Mouse (Mus musculus) kidney, postnatal 0 days (tissue): ENCODE results near the gene Hirip3. TPM values are rescaled to one million over a fixed set of nuclear protein-coding genes. Genes with fewer than 3 reads are reported as not detected.
A peak's percentile ranks its signal among the peaks of the same experiment; 100 is the strongest.

Source experiments
- ATAC-seq: fragments of 200-750 bp; cut with Nextera tagmentation; replicated peaks from 2 replicates; pipeline ENCODE4 v1.8.0; 2017; ENCODE audit warnings: low read depth, moderate number of reproducible peaks, moderate TSS enrichment, moderate library complexity; ENCODE audit not compliant: low FRiP score
- DNase-seq: peaks from one replicate; pipeline ENCODE4 v3.0.0-alpha.2; 2016; ENCODE audit warnings: low spot score
- H3K27ac ChIP-seq: fragments of 300-500 bp; sonication (generic); 2 replicates; pipeline ENCODE4 v1.5.1; 2014; ENCODE audit warnings: mild to moderate bottlenecking
- H3K27me3 ChIP-seq: fragments of 300-500 bp; sonication (generic); 2 replicates; pipeline ENCODE4 v1.6.1; 2014; ENCODE audit warnings: low read length, mixed read lengths; ENCODE audit not compliant: insufficient read depth
- H3K36me3 ChIP-seq: fragments of 300-500 bp; sonication (generic); 2 replicates; pipeline ENCODE4 v1.6.1; 2014; ENCODE audit warnings: low read length, mixed read lengths; ENCODE audit not compliant: insufficient read depth
- H3K4me1 ChIP-seq: fragments of 300-500 bp; sonication (generic); replicated peaks from 2 replicates; pipeline ENCODE4 v1.6.1; 2014; ENCODE audit warnings: antibody characterized with exemption, low read length, mixed read lengths; ENCODE audit not compliant: insufficient read depth
- H3K4me2 ChIP-seq: fragments of 300-500 bp; sonication (generic); 2 replicates; pipeline ENCODE4 v1.6.1; 2014; ENCODE audit warnings: mild to moderate bottlenecking, low read length, moderate library complexity, mixed read lengths
- H3K4me3 ChIP-seq: fragments of 300-500 bp; sonication (generic); replicated peaks from 2 replicates; pipeline ENCODE4 v1.5.1; 2014; ENCODE audit warnings: low read depth, low read length
- H3K9ac ChIP-seq: fragments of 300-500 bp; sonication (generic); 2 replicates; pipeline ENCODE4 v1.6.1; 2014; ENCODE audit warnings: low read depth, low read length
- H3K9me3 ChIP-seq: fragments of 300-500 bp; sonication (generic); replicated peaks from 2 replicates; pipeline ENCODE4 v1.6.1; 2016; ENCODE audit warnings: low read length, inconsistent platforms, mixed read lengths
- CTCF ChIP-seq: IDR thresholded peaks from 2 replicates; pipeline ENCODE4 v1.5.1; 2016; ENCODE audit warnings: antibody characterized with exemption, low read depth, mild to moderate bottlenecking, moderate library complexity
- WGBS: fragments of 180-500 bp; shearing (Covaris S2); extraction: QIAGEN DNeasy Blood & Tissue Kit; methylation state at CpG from one replicate; pipeline ENCODE4 v1.1.7; 2014; 5-methylcytosine and 5-hydroxymethylcytosine counted together
- polyA plus RNA-seq: library from polyadenylated mRNA; unstranded; fragments of >200 nt; fragmentation: Nextera tagmentation; extraction: Ambion mirVana; gene quantifications from 2 replicates; pipeline ENCODE4 v1.2.1, GENCODE M21; 2015

The Hirip3 gene
- polyA plus RNA-seq, 1 experiment from 2014 or later, result 16.3 TPM

DNA sequence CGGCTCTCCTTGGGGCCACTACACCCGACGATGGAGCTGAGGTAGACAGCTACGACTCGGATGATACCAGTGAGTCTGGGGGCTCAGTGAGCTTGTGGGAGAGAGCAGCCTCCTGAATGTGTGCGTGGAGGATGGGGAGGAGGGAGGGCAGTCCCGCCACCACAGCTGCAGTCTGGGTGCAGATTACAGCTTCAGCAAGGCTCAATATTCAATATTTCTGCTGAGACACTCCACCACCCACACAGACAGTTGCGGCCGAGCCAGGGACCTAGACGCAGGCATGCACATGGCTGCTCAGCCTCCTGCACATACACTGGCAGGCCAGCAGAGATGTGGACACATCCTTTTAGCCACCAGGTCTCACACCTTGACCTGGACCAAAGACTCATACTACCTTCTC, 13.0 kb upstream of the Hirip3 start:
- 13% methylated on average over 10 of the region's 10 CpGs for WGBS
- Histone ChIP-seq H3K36me3 (peaks cover 16% of the 10 kb centered on the region), H3K27ac (no peak overlapping the region), H3K9ac (no peak overlapping the region), H3K4me3 (peak overlapping the region; percentile 59; the same call in 1 of the 2 replicates), H3K4me1 (0 out of 2 replicates have a peak, but pooled peaks cover 9% of the 10 kb centered on the region), H3K27me3 (peaks cover 10% of the 10 kb centered on the region; the same call in 1 of the 2 replicates), H3K9me3 (no peaks in the 10 kb centered on the region), H3K4me2 (peak overlapping the region; percentile 99)
- ATAC-seq, result no peak
- TF ChIP-seq CTCF, result no peak
- DNase-seq, result no peak

DNA sequence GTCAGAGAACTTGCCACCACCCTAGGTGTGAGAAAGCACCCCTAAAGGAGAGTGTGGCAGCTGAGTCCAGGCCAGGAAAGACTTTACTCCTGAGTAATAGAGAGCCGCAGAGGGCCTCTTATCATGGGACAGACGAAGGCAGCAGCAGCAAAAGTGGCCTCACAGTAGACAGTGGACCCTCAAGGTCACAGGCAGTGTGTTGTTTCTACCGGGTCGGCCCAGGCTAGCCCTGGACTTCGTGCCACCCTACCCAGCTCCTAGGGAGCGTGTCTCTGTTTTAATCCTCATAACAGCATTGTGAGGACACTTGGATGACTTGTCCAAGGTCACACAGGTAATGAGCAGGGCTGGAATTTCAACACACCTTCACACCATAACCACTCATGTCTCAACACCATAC, 11.6 kb upstream of the Hirip3 start:
- Histone ChIP-seq H3K27me3 (peaks cover 10% of the 10 kb centered on the region; the same call in 1 of the 2 replicates), H3K9ac (no peak overlapping the region), H3K4me3 (no peak overlapping the region), H3K36me3 (peaks cover 23% of the 10 kb centered on the region), H3K27ac (no peak overlapping the region), H3K4me2 (no peak overlapping the region), H3K4me1 (0 out of 2 replicates have a peak, but pooled peaks cover 9% of the 10 kb centered on the region), H3K9me3 (no peaks in the 10 kb centered on the region)
- ATAC-seq (no peak), DNase-seq (no peak)
- WGBS, result 87% methylated on average over 6 of the region's 6 CpGs
- no peak for TF ChIP-seq CTCF

DNA sequence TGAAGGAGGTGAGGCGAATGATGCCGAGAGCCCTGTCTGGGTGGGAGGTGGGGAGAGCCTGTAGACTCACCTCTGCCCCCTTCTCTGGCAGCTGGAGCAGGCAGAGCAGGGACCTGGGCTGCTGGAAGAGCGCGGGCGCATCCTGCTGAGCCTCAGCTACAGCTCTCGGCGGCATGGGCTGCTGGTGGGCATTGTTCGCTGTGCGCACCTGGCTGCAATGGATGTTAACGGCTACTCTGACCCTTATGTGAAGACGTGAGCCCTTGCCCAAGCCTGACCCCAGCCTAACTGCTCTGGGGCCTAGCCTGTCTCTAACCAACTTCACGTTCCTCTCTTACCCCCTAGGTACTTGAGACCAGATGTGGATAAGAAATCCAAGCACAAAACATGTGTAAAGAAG, 10.6 kb upstream of the Hirip3 start:
- no peak overlapping the region for H3K9ac ChIP-seq
- 44% methylated on average over 12 of the region's 12 CpGs for WGBS
- no peak for TF ChIP-seq CTCF
- no peak for DNase-seq
- ATAC-seq, result no peak
- H3K27me3 ChIP-seq, result peaks cover 10% of the 10 kb centered on the region; the same call in 1 of the 2 replicates
- no peak overlapping the region for H3K4me2 ChIP-seq
- no peaks in the 10 kb centered on the region for H3K9me3 ChIP-seq
- H3K36me3 ChIP-seq, result peaks cover 31% of the 10 kb centered on the region
- no peak overlapping the region for H3K27ac ChIP-seq
- H3K4me1 ChIP-seq, result 0 out of 2 replicates have a peak, but pooled peaks cover 9% of the 10 kb centered on the region
- no peak overlapping the region for H3K4me3 ChIP-seq

DNA sequence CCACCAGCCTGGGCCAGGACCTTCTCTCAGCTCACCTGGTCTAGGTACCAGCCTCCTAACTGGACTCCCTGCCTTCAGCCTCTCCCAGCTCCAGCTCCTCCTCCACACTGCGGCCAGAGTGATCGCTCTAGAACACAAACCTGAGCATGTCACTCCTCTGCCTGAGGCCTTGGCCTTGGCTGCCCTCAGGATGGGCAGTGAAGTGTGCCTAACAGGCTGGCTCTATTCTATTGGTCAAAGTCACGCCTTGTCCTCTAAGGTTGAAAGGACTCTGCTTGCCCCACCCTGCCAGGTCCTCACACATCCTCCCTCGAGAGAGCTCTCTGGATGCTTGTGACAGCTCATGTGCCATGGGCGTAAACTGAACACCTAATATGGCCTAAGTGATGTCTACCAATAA, 8.3 kb upstream of the Hirip3 start:
- Histone ChIP-seq H3K27ac (no peak overlapping the region), H3K4me1 (0 out of 2 replicates have a peak, but pooled peaks cover 3% of the 10 kb centered on the region), H3K9ac (no peak overlapping the region), H3K4me2 (no peak overlapping the region), H3K4me3 (no peak overlapping the region), H3K36me3 (peaks cover 44% of the 10 kb centered on the region), H3K9me3 (no peaks in the 10 kb centered on the region), H3K27me3 (peaks cover 4% of the 10 kb centered on the region; the same call in 1 of the 2 replicates)
- WGBS, result 69% methylated on average over 5 of the region's 5 CpGs
- no peak for TF ChIP-seq CTCF
- DNase-seq, result no peak
- ATAC-seq, result peak; percentile 18

DNA sequence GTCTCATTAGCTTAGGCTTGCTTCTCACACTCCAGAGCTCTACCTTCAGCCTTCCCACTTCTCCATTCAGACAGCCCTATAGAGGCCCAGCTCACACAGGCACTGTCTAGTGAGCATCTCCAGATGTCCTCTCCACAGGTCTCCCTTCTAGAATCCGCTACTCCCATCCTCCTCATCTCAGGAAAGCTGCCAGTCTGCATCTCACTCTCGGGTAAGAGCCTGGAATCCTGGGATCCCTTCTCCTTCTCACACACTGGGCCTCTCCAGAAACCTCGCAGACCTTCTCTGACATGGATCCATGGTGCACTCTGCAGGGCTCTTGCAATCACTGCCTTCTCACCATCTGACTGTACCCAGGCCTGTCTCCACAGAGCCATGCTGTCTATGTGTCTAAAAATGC, 6.1 kb upstream of the Hirip3 start:
- no peak for DNase-seq
- no peaks in the 10 kb centered on the region for H3K27me3 ChIP-seq
- H3K4me1 ChIP-seq, result 0 out of 2 replicates have a peak, but pooled peaks cover 3% of the 10 kb centered on the region
- no peak overlapping the region for H3K27ac ChIP-seq
- no peak overlapping the region for H3K4me3 ChIP-seq
- no peak overlapping the region for H3K9ac ChIP-seq
- no peak overlapping the region for H3K4me2 ChIP-seq
- 87% methylated on average over 3 of the region's 3 CpGs for WGBS
- no peaks in the 10 kb centered on the region for H3K9me3 ChIP-seq
- TF ChIP-seq CTCF, result no peak
- ATAC-seq, result no peak
- peaks cover 47% of the 10 kb centered on the region for H3K36me3 ChIP-seq

DNA sequence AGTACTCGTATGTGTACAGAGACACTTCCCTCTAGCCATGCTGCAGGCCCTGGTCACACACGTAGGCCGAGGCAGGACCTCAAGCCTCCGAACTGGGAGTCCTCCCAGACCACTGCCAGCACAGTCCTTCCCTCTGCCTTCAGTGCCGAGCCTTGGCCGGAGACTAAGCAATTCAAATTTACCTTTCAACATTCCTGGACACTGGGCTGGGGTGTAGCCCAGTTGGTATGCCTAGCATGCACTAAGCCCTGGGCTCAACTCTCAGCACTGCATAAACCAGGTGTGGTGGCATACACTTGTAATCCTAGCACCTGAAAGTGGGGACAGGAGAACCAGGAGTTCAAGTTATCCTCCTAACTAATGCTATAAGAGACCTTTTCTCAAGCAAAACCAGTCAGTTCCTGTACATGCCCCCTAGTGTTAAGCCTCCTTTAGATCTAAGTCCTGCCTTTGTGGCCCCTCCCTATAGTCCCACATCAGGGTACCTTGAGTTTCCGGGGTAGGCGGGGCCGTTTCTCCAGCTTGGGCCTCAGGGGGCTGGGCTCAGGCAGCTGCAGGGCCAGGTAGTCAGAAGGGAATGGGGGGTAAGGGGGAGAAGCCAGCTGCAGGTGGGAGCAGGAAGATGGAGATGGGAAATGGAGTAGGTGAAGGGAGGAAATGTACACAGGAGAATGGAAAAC, 4.9 kb upstream of the Hirip3 start:
- peaks cover 47% of the 10 kb centered on the region for H3K36me3 ChIP-seq

More for the DNA sequence above, 4.9 kb upstream of the Hirip3 start:
- no peak for ATAC-seq
- peak; percentile 20; the same call in 1 of the 2 replicates for TF ChIP-seq CTCF
- no peaks in the 10 kb centered on the region for H3K27me3 ChIP-seq
- 62% methylated on average over 9 of the region's 9 CpGs for WGBS
- no peaks in the 10 kb centered on the region for H3K9me3 ChIP-seq
- no peak overlapping the region for H3K4me2 ChIP-seq
- DNase-seq, result no peak
- no peak overlapping the region for H3K9ac ChIP-seq
- no peak overlapping the region for H3K27ac ChIP-seq
- H3K4me3 ChIP-seq, result no peak overlapping the region
- no peaks in the 10 kb centered on the region for H3K4me1 ChIP-seq
